Mouse (Mus musculus) kidney, adult 2 months (tissue): ENCODE data around the gene Abcg4.

Source experiments
- CTCF ChIP-seq: fragments of 200-500 bp; conservative IDR thresholded peaks from 2 replicates; pipeline ENCODE4 v1.5.1; 2011; ENCODE audit warnings: low read depth, mild to moderate bottlenecking, control low read depth, low read length, moderate library complexity, mixed read lengths; ENCODE audit not compliant: insufficient read depth, insufficient read length
- POLR2A ChIP-seq: fragments of 200-500 bp; IDR thresholded peaks from one replicate; pipeline ENCODE4 v1.6.1; 2011; ENCODE audit warnings: low read depth, low read length, control low read depth

DNA sequence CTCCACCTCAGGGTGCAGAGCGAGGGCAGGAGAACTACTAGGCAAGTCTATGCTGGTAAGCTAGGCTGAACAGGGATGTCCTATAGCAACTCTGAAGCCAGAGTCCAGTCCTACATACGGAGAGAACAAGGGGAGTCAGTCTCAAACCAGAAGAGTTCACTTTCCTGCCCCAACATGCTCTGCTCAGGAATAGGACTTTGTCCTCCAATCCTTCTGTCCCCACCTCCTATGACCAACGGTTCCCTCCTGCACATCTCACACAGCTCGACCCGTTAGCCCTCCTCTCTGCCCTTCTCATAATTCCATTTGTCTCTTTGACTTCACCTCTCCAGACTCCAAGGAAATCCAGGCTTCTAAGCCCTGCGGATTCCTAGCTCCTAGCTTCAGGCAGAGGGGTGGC is 40.5 kb downstream of the Abcg4 start:
- no peak for TF ChIP-seq POLR2A
- TF ChIP-seq CTCF: no peak
